Mouse (Mus musculus): ENCODE measurements around the gene Asb8. TPM values are rescaled to one million over a fixed set of nuclear protein-coding genes. Genes with fewer than 3 reads are reported as not detected.

Asb8 gene
- 18.8 and 24.4 TPM in 2 replicates for polyA plus RNA-seq (2012; rRNA removed)

DNA sequence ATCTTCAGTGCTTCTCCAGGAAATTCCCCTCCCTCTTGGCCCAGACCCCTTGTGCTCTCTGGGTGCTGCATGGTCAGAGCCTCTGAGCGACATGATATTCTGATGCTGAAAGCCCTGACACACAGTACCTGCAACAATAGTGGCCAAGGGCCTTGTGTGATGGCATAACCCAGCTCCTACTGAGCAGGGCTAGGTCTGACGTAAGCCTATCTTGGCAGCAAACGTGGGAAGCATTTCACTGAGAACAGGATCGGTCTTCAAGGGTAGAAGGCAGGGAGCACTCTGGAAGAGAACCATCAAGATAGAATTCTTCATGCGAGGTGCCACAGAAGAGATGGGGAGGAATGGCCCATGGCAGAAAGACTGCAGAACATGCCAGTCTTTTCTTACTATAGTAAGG lies at the start of gene Asb8:
Gene Asb8 (minus strand): TSS at position 101 of the 400 bp plus-strand sequence.
- H3K4me3 ChIP-seq (ENCODE audit: extremely low read depth, insufficient read depth, insufficient read length), result no peak within 1 kb of the TSS
- H3K27me3 ChIP-seq (ENCODE audit: control insufficient read depth, insufficient read depth, low read length), result peaks cover 19% of the 10 kb centered on the region
- 85% methylated on average over 5 of the region's 5 CpGs for WGBS

DNA sequence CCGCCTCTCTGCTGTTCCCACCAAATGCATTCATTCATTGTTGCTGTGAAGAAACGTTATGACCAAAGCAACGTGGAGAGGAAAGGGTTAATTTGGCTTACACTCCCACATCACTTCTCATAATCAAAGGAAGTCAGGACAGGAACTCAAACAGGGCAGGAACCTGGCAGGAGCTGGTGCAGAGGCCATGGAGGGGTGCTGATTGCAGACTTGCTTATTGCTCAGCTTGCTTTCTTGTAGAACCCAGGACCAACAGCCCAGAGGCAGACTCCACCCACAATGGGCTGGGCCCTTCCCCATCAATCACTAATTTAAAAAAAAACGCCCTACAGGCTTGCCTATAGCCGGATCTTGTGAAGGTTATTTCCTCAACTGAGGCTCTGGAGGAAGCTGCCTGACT lies 48.7 kb upstream of the Asb8 start:
- no peaks in the 10 kb centered on the region for H3K4me1 ChIP-seq (ENCODE audit: control insufficient read depth, insufficient read depth, insufficient read length)
- H3K36me3 ChIP-seq (ENCODE audit: control insufficient read depth, insufficient read depth, low read length), result no peaks in the 10 kb centered on the region
- 56% methylated on average over 5 of the region's 5 CpGs for WGBS
- TF ChIP-seq POLR2A (IDR thresholded peaks at IDR 0.05; ENCODE audit: low read depth, low read length) (no peak), CTCF (IDR thresholded peaks at IDR 0.05; ENCODE audit: extremely low read depth, insufficient read depth, insufficient read length, insufficient replicate concordance) (no peak)
- no peak overlapping the region for H3K27ac ChIP-seq (ENCODE audit: insufficient read depth, low read length)
- no peaks in the 10 kb centered on the region for H3K27me3 ChIP-seq (ENCODE audit: control insufficient read depth, insufficient read depth, low read length)
- no peak for DNase-seq (ENCODE audit: low read depth in 1 of 2, low spot score in 2 of 2)
- H3K4me3 ChIP-seq (ENCODE audit: extremely low read depth, insufficient read depth, insufficient read length), result no peak overlapping the region

More for the DNA sequence above, at the start of gene Asb8:
- H3K4me1 ChIP-seq (ENCODE audit: control insufficient read depth, insufficient read depth, insufficient read length), result peaks cover 7% of the 10 kb centered on the region
- no peak within 1 kb of the TSS for H3K27ac ChIP-seq (ENCODE audit: insufficient read depth, low read length)
- H3K36me3 ChIP-seq (ENCODE audit: control insufficient read depth, insufficient read depth, low read length), result no peaks in the 10 kb centered on the region
- TF ChIP-seq POLR2A (IDR thresholded peaks at IDR 0.05; ENCODE audit: low read depth, low read length) (no peak), CTCF (IDR thresholded peaks at IDR 0.05; ENCODE audit: extremely low read depth, insufficient read depth, insufficient read length, insufficient replicate concordance) (no peak)
- DNase-seq (ENCODE audit: low read depth in 1 of 2, low spot score in 2 of 2), result no peak

DNA sequence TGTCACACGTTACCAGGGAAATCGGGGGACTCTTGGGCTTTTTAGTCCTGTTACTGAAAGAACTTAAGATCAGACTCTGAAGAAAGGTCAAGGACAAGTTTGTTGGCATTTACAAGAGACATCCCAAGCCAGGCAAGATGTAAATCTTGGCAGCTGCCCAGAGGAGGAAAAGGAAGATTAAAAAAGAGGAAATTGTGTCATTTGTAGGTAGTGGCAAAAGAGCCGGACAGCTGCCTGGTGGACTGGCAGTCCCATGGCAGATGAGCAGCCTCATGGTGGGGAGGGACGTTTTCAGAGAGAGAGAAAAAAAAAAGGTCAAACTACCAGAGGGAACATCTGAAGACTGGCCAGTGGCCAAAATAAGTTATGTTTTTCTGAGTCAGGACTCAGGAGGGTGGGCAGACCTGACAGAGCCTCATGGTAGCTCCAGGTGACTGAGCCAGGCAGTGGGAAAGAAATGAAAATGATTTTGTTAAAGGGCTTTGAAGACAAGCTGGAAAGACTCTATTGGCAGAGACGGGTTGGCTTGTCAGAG lies 48.0 kb upstream of the Asb8 start:
- Histone ChIP-seq H3K4me3 (ENCODE audit: extremely low read depth, insufficient read depth, insufficient read length) (no peak overlapping the region), H3K4me1 (ENCODE audit: control insufficient read depth, insufficient read depth, insufficient read length) (no peaks in the 10 kb centered on the region), H3K27me3 (ENCODE audit: control insufficient read depth, insufficient read depth, low read length) (no peaks in the 10 kb centered on the region), H3K36me3 (ENCODE audit: control insufficient read depth, insufficient read depth, low read length) (no peaks in the 10 kb centered on the region), H3K27ac (ENCODE audit: insufficient read depth, low read length) (no peak overlapping the region)
- TF ChIP-seq CTCF (IDR thresholded peaks at IDR 0.05; ENCODE audit: extremely low read depth, insufficient read depth, insufficient read length, insufficient replicate concordance) (no peak), POLR2A (IDR thresholded peaks at IDR 0.05; ENCODE audit: low read depth, low read length) (no peak)
- 58% methylated on average over 5 of the region's 5 CpGs for WGBS
- DNase-seq (ENCODE audit: low read depth in 1 of 2, low spot score in 2 of 2), result no peak

DNA sequence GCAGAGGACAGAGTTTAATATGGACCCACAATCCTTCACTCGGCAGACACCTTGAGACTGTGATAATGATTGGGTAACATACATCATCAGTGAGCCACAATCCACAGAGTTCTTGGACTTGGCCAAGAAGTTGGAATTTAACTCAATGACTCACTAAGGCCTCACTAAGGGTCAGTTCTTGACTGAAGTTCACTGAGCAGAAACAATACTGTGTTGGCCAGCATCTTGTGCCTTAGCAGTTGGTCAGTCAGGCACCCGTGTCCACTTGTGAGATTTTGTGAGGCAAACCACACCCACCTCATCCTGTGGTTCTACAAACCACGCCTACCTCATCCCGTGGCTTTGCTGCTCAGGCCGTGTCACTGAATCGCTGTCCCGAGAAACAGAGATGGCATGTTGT lies 44.3 kb upstream of the Asb8 start:
- DNase-seq (ENCODE audit: low read depth in 1 of 2, low spot score in 2 of 2), result no peak
- Histone ChIP-seq H3K27me3 (ENCODE audit: control insufficient read depth, insufficient read depth, low read length) (no peaks in the 10 kb centered on the region), H3K27ac (ENCODE audit: insufficient read depth, low read length) (no peak overlapping the region), H3K4me1 (ENCODE audit: control insufficient read depth, insufficient read depth, insufficient read length) (no peaks in the 10 kb centered on the region), H3K4me3 (ENCODE audit: extremely low read depth, insufficient read depth, insufficient read length) (no peak overlapping the region), H3K36me3 (ENCODE audit: control insufficient read depth, insufficient read depth, low read length) (no peaks in the 10 kb centered on the region)
- TF ChIP-seq CTCF (IDR thresholded peaks at IDR 0.05; ENCODE audit: extremely low read depth, insufficient read depth, insufficient read length, insufficient replicate concordance) (no peak), POLR2A (IDR thresholded peaks at IDR 0.05; ENCODE audit: low read depth, low read length) (no peak)
- WGBS, result 70% methylated on average over 7 of the region's 7 CpGs

DNA sequence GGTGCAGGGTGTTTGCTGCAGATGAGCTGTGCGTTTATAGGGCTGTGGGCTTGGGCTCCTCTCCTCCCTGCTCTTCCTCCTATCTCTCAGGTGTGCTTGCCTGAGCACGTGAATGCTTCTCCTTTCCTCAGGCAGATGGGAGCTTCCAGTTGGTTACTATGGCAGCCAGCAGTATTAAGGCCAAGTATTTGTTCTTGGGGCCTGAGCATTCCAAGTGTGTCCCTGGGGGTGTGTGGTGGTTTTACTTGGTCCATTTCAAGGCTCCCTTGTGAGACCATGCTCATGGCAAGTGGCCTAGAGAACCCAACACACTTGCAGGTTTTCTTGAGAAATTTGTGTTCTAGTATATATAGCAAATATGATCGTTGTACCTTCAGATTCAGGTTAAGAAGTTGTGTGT lies 30.0 kb upstream of the Asb8 start, which contains the start of gene Olfr288:
Gene Olfr288 (minus strand): TSS at position 101 of the 400 bp plus-strand sequence.
- no peak within 1 kb of the TSS for H3K27ac ChIP-seq (ENCODE audit: insufficient read depth, low read length)
- no peak within 1 kb of the TSS for H3K4me3 ChIP-seq (ENCODE audit: extremely low read depth, insufficient read depth, insufficient read length)
- H3K36me3 ChIP-seq (ENCODE audit: control insufficient read depth, insufficient read depth, low read length), result no peaks in the 10 kb centered on the region
- H3K27me3 ChIP-seq (ENCODE audit: control insufficient read depth, insufficient read depth, low read length), result no peaks in the 10 kb centered on the region
- H3K4me1 ChIP-seq (ENCODE audit: control insufficient read depth, insufficient read depth, insufficient read length), result no peaks in the 10 kb centered on the region
- TF ChIP-seq POLR2A (IDR thresholded peaks at IDR 0.05; ENCODE audit: low read depth, low read length), result no peak
- no peak for TF ChIP-seq CTCF (IDR thresholded peaks at IDR 0.05; ENCODE audit: extremely low read depth, insufficient read depth, insufficient read length, insufficient replicate concordance)
- WGBS, result 74% methylated on average over 3 of the region's 3 CpGs
- DNase-seq (ENCODE audit: low read depth in 1 of 2, low spot score in 2 of 2), result no peak

DNA sequence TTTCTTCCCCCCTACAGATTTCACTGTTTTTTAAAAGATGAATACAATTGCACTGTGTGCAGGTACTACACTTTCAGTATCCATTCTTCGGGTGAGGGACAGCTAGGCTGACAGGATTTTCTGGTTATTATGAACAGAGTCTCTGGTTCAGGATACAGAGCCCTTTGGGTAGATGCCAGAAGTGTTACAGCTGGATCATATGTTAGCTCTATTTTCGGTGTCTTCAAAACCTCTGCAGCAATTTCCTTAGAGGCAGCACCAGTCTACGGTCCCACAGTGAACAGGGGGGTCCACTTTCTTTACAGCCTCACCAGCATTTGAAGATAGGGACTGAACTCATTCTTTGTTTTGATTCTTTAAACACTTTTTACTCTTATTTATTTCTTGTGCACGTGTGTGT lies 19.0 kb upstream of the Asb8 start:
- H3K36me3 ChIP-seq (ENCODE audit: control insufficient read depth, insufficient read depth, low read length), result no peaks in the 10 kb centered on the region
- 61% methylated on average over 4 of the region's 4 CpGs for WGBS

DNA sequence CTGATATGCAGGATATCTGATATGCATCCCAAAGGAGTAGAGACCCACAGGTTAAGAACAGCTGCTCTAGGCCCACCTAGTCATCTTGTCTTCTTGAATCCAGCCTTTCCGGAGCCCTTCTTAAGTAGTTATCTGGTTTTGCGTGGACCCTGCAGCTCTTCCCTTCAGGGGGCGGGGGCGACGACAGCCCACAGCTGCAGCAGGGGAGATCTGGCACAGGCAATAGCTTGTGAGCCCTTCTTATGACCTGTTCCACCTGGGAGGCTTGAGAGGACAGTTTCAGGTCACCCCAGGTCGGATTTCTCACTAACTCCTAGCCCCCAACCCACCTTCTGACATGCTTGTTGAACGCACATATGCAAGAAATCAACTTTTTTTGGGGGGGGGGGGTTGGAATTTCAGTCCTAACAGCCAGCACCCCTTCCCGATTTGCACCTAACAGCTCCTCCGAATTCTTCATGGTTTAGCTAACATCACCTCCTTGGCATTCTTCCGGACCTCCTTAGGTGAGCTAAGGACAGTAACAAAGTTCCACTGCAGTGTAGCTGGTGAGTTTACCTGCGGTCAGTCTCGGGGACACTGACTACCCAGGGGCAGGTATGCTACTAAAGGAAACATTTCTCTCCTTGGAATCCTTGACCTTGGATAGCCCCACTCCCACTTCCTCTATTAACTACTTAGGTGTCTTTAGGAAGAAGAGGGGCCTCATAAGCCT lies 16.6 kb upstream of the Asb8 start:
- Histone ChIP-seq H3K27ac (ENCODE audit: insufficient read depth, low read length) (no peak overlapping the region), H3K27me3 (ENCODE audit: control insufficient read depth, insufficient read depth, low read length) (peaks cover 2% of the 10 kb centered on the region; the same call in 1 of the 2 replicates), H3K4me3 (ENCODE audit: extremely low read depth, insufficient read depth, insufficient read length) (no peak overlapping the region), H3K36me3 (ENCODE audit: control insufficient read depth, insufficient read depth, low read length) (no peaks in the 10 kb centered on the region), H3K4me1 (ENCODE audit: control insufficient read depth, insufficient read depth, insufficient read length) (no peaks in the 10 kb centered on the region)
- 77% methylated on average over 12 of the region's 12 CpGs for WGBS
- DNase-seq (ENCODE audit: low read depth in 1 of 2, low spot score in 2 of 2), result no peak
- TF ChIP-seq POLR2A (IDR thresholded peaks at IDR 0.05; ENCODE audit: low read depth, low read length), result no peak
- no peak for TF ChIP-seq CTCF (IDR thresholded peaks at IDR 0.05; ENCODE audit: extremely low read depth, insufficient read depth, insufficient read length, insufficient replicate concordance)

More for the DNA sequence above, 19.0 kb upstream of the Asb8 start:
- no peak for DNase-seq (ENCODE audit: low read depth in 1 of 2, low spot score in 2 of 2)
- H3K4me3 ChIP-seq (ENCODE audit: extremely low read depth, insufficient read depth, insufficient read length), result no peak overlapping the region
- no peak for TF ChIP-seq CTCF (IDR thresholded peaks at IDR 0.05; ENCODE audit: extremely low read depth, insufficient read depth, insufficient read length, insufficient replicate concordance)
- no peak for TF ChIP-seq POLR2A (IDR thresholded peaks at IDR 0.05; ENCODE audit: low read depth, low read length)
- peaks cover 2% of the 10 kb centered on the region; the same call in 1 of the 2 replicates for H3K27me3 ChIP-seq (ENCODE audit: control insufficient read depth, insufficient read depth, low read length)
- no peak overlapping the region for H3K27ac ChIP-seq (ENCODE audit: insufficient read depth, low read length)
- no peaks in the 10 kb centered on the region for H3K4me1 ChIP-seq (ENCODE audit: control insufficient read depth, insufficient read depth, insufficient read length)

All from spleen, adult 2 months (tissue).